ENCODE assay signal across 17 mouse cellular contexts in genomic region chr2:160848186-160848585, GRCm38 (mm10). TPM values are rescaled to one million over a fixed set of nuclear protein-coding genes. Genes with fewer than 3 reads are reported as not detected.
"Had no signal": no experiment of that assay in that cellular context is flagged by ENCODE, and none has a peak within 500 bp of the region (broad histone marks: within the 10 kb centered on the region; RNA-seq: fewer than 3 reads in every experiment).

No protein-coding gene starts in this region.

- H3K36me3 ChIP-seq: limb, embryonic 12.5 days; limb, embryonic 15.5 days; lung, embryonic 15.5 days; midbrain, embryonic 10.5 days; midbrain, embryonic 13.5 days had no signal

- DNase-seq: left cerebral cortex, postnatal 4 days; lung, adult 18-20 months; lung, postnatal 10 days; lung, postnatal 36 days; thymus, adult 2 months; thymus, postnatal 14 days; thymus, postnatal 4 days had no signal

- H3K27ac ChIP-seq: limb, embryonic 12.5 days; limb, embryonic 15.5 days; liver, embryonic 14.5 days; lung, embryonic 15.5 days; midbrain, embryonic 10.5 days; midbrain, embryonic 13.5 days; stomach, postnatal 0 days had no signal

- H3K9me3 ChIP-seq: limb, embryonic 12.5 days; limb, embryonic 15.5 days; lung, embryonic 15.5 days; midbrain, embryonic 10.5 days; midbrain, embryonic 13.5 days had no signal

- H3K27me3 ChIP-seq: limb, embryonic 12.5 days; limb, embryonic 15.5 days; lung, embryonic 15.5 days; midbrain, embryonic 13.5 days had no signal

- ATAC-seq: midbrain, embryonic 13.5 days; midbrain, embryonic 16.5 days had no signal

- H3K4me2 ChIP-seq: limb, embryonic 12.5 days; limb, embryonic 15.5 days; lung, embryonic 15.5 days; midbrain, embryonic 13.5 days had no signal

- H3K4me1 ChIP-seq: limb, embryonic 12.5 days; limb, embryonic 15.5 days; lung, embryonic 15.5 days; megakaryocyte, embryonic 14.5 days; midbrain, embryonic 10.5 days; midbrain, embryonic 13.5 days had no signal

- H3K4me3 ChIP-seq: limb, embryonic 12.5 days; limb, embryonic 15.5 days; lung, embryonic 15.5 days; megakaryocyte, embryonic 14.5 days; midbrain, embryonic 10.5 days; midbrain, embryonic 13.5 days had no signal

- H3K9ac ChIP-seq: limb, embryonic 12.5 days; limb, embryonic 15.5 days; liver, embryonic 14.5 days; lung, embryonic 15.5 days; midbrain, embryonic 13.5 days had no signal

RNA-seq across cellular contexts. Expression of gene Lpin3, which starts 32.3 kb away (rescaled TPM):
- total RNA-seq: monocyte, adult 5-6 weeks had no signal
